Mouse (Mus musculus): Measurements from ENCODE around the gene Klrc3. TPM values are rescaled to one million over a fixed set of nuclear protein-coding genes. Genes with fewer than 3 reads are reported as not detected.

Klrc3 gene
- polyA plus RNA-seq, 1 experiment from 2014 or later, result not detected

Small RNA genes within 50 kb of the gene (microRNA-seq; reads per million reads assigned to microRNA genes)
- gene Mir680-1, result not detected

Other genes with a start within 250 kb of the Klrc3 start
- gene Clec1b, start 246.0 kb downstream of the Klrc3 start, polyA plus RNA-seq (2015; fragmentation: Nextera tagmentation; extraction: Ambion mirVana), result 0.97 and 1.6 TPM in 2 replicates
- gene Clec9a, start 234.5 kb downstream of the Klrc3 start, polyA plus RNA-seq (2015; fragmentation: Nextera tagmentation; extraction: Ambion mirVana), result 0.19 and 0.35 TPM in 2 replicates
- gene Clec1a, start 191.3 kb downstream of the Klrc3 start, polyA plus RNA-seq (2015; fragmentation: Nextera tagmentation; extraction: Ambion mirVana), result 1.6 TPM in 2 replicates
- not detected in 2 replicates for gene Olr1, start 136.2 kb downstream of the Klrc3 start, polyA plus RNA-seq (2015; fragmentation: Nextera tagmentation; extraction: Ambion mirVana)
- 0.32 TPM in 1 of 2 replicates, not detected in the other for gene Tmem52b, start 130.8 kb downstream of the Klrc3 start, polyA plus RNA-seq (2015; fragmentation: Nextera tagmentation; extraction: Ambion mirVana)
- 201 TPM in 2 replicates for gene Gabarapl1, start 110.2 kb downstream of the Klrc3 start, polyA plus RNA-seq (2015; fragmentation: Nextera tagmentation; extraction: Ambion mirVana)
- gene Klre1, start 65.4 kb downstream of the Klrc3 start, polyA plus RNA-seq (2015; fragmentation: Nextera tagmentation; extraction: Ambion mirVana), result not detected in 2 replicates
- not detected in 2 replicates for gene Klrd1, start 51.6 kb downstream of the Klrc3 start, polyA plus RNA-seq (2015; fragmentation: Nextera tagmentation; extraction: Ambion mirVana)
- gene Klrk1, start 19.5 kb downstream of the Klrc3 start, polyA plus RNA-seq (2015; fragmentation: Nextera tagmentation; extraction: Ambion mirVana), result 0.26 and 0.31 TPM in 2 replicates
- not detected in 2 replicates for gene Klrc2, start 17.4 kb upstream of the Klrc3 start, polyA plus RNA-seq (2015; fragmentation: Nextera tagmentation; extraction: Ambion mirVana)
- gene Klrc1, start 35.6 kb upstream of the Klrc3 start, polyA plus RNA-seq (2015; fragmentation: Nextera tagmentation; extraction: Ambion mirVana), result not detected in 2 replicates
- not detected in 2 replicates for gene Klri1, start 73.8 kb upstream of the Klrc3 start, polyA plus RNA-seq (2015; fragmentation: Nextera tagmentation; extraction: Ambion mirVana)
- gene Klri2, start 97.1 kb upstream of the Klrc3 start, polyA plus RNA-seq (2015; fragmentation: Nextera tagmentation; extraction: Ambion mirVana), result not detected in 2 replicates
- gene Gm156, start 140.9 kb upstream of the Klrc3 start, polyA plus RNA-seq (2015; fragmentation: Nextera tagmentation; extraction: Ambion mirVana), result not detected in 2 replicates
- not detected in 2 replicates for gene Gm17631, start 219.3 kb upstream of the Klrc3 start, polyA plus RNA-seq (2015; fragmentation: Nextera tagmentation; extraction: Ambion mirVana)
- gene Klra17, start 233.3 kb upstream of the Klrc3 start, polyA plus RNA-seq (2015; fragmentation: Nextera tagmentation; extraction: Ambion mirVana), result not detected in 2 replicates

Data from midbrain, embryonic 15.5 days (tissue).